In genomic region chr4:10351876-10352627, GRCm38 (mm10) we compare ENCODE assay signal across 20 mouse cellular contexts.
A peak's percentile ranks its signal among the peaks of the same experiment; 100 is the strongest.
DNase-seq lines count a peak whose midpoint lies in the region; ATAC-seq and TF ChIP-seq lines count a peak whose summit lies in the region.
"Had no signal": no experiment of that assay in that cellular context is flagged by ENCODE, and none has a peak within 500 bp of the region (broad histone marks: within the 10 kb centered on the region; RNA-seq: fewer than 3 reads in every experiment).

No protein-coding gene starts in this region.

- no peaks in the 10 kb centered on the region for H3K27me3 ChIP-seq in midbrain, postnatal 0 days (ENCODE audit: insufficient read depth, low read length)
- no peaks in the 10 kb centered on the region for H3K27me3 ChIP-seq in midbrain, embryonic 13.5 days
- H3K27me3 ChIP-seq: heart, embryonic 15.5 days; liver, embryonic 15.5 days; midbrain, embryonic 15.5 days; neural tube, embryonic 13.5 days had no signal

- H3K4me3 ChIP-seq in midbrain, postnatal 0 days (ENCODE audit: low read depth, low read length) = no peak overlapping the region
- no peak overlapping the region for H3K4me3 ChIP-seq in midbrain, embryonic 13.5 days (replicated peaks)
- H3K4me3 ChIP-seq: erythroblast, embryonic 14.5 days; heart, embryonic 15.5 days; liver, embryonic 15.5 days; midbrain, embryonic 15.5 days; neural tube, embryonic 13.5 days had no signal

- ATAC-seq in midbrain, postnatal 0 days (ENCODE audit: low FRiP score) = no peak
- no peak for ATAC-seq in midbrain, embryonic 13.5 days
- ATAC-seq in granulocyte monocyte progenitor cell, adult 5-6 weeks (replicated peaks; ENCODE audit: poor library complexity, severe bottlenecking) = no peak
- ATAC-seq: hindbrain, embryonic 16.5 days; midbrain, embryonic 15.5 days had no signal

- H3K9ac ChIP-seq in midbrain, postnatal 0 days (replicated peaks; ENCODE audit: low read length, poor library complexity, severe bottlenecking) = no peak overlapping the region
- H3K9ac ChIP-seq in midbrain, embryonic 13.5 days (replicated peaks) = no peak overlapping the region
- H3K9ac ChIP-seq: heart, embryonic 15.5 days; liver, embryonic 15.5 days; midbrain, embryonic 15.5 days; neural tube, embryonic 13.5 days had no signal

- TF ChIP-seq CTCF in midbrain, postnatal 0 days (IDR thresholded peaks at IDR 0.05) = no peak

- H3K9me3 ChIP-seq in midbrain, postnatal 0 days (ENCODE audit: low read length) = no peaks in the 10 kb centered on the region
- H3K9me3 ChIP-seq in midbrain, embryonic 13.5 days = no peaks in the 10 kb centered on the region
- H3K9me3 ChIP-seq: heart, embryonic 15.5 days; liver, embryonic 15.5 days; midbrain, embryonic 15.5 days; neural tube, embryonic 13.5 days had no signal

- no peak overlapping the region for H3K4me2 ChIP-seq in midbrain, postnatal 0 days (ENCODE audit: low read depth, low read length, poor library complexity, severe bottlenecking)
- H3K4me2 ChIP-seq in midbrain, embryonic 13.5 days (replicated peaks) = no peak overlapping the region
- H3K4me2 ChIP-seq: heart, embryonic 15.5 days; liver, embryonic 15.5 days; midbrain, embryonic 15.5 days; neural tube, embryonic 13.5 days had no signal

- no peaks in the 10 kb centered on the region for H3K4me1 ChIP-seq in midbrain, postnatal 0 days (ENCODE audit: insufficient read depth, low read length)
- H3K4me1 ChIP-seq in midbrain, embryonic 13.5 days (replicated peaks) = no peaks in the 10 kb centered on the region
- H3K4me1 ChIP-seq: heart, embryonic 15.5 days; liver, embryonic 15.5 days; midbrain, embryonic 15.5 days; neural tube, embryonic 13.5 days had no signal

- peak; percentile 2 for DNase-seq in midbrain, postnatal 0 days (ENCODE audit: low spot score)
- peak; percentile 42 to 58 for DNase-seq in layer of hippocampus, adult 18-20 months (ENCODE audit: low spot score in 2 of 2)
- peak; percentile 8 to 9 for DNase-seq in left cerebral cortex, postnatal 36 days (ENCODE audit: low spot score in 2 of 2)
- no peak for DNase-seq in embryo, embryonic 11 days
- DNase-seq in adrenal gland, postnatal 36 days = no peak
- DNase-seq: adrenal gland, adult 2 months; cerebellum, adult 11 months; gastrocnemius, postnatal 25 days; kidney, adult 9 months; retina, postnatal 1 day; thymus, postnatal 4 days had no signal

- H3K36me3 ChIP-seq in midbrain, postnatal 0 days (ENCODE audit: insufficient read depth, low read length) = no peaks in the 10 kb centered on the region
- H3K36me3 ChIP-seq in midbrain, embryonic 13.5 days = no peaks in the 10 kb centered on the region
- H3K36me3 ChIP-seq: heart, embryonic 15.5 days; liver, embryonic 15.5 days; midbrain, embryonic 15.5 days; neural tube, embryonic 13.5 days had no signal

- intact Hi-C loops in left cerebral cortex, postnatal 36 days (cut with DNase I) = no loop called here

- H3K27ac ChIP-seq in midbrain, postnatal 0 days (ENCODE audit: low read depth, low read length) = no peak overlapping the region
- H3K27ac ChIP-seq in midbrain, embryonic 13.5 days = no peak overlapping the region
- H3K27ac ChIP-seq: heart, embryonic 15.5 days; liver, embryonic 15.5 days; macrophage; midbrain, embryonic 15.5 days; neural tube, embryonic 13.5 days had no signal

- WGBS in midbrain, postnatal 0 days = 76% methylated on average over 4 of the region's 4 CpGs
- 82% methylated on average over 4 of the region's 4 CpGs for WGBS in midbrain, embryonic 13.5 days

Comparison
In these comparisons a context has a peak if more than half of its experiments do, and no peak if none do; other contexts are left out.
1. DNase-seq: peak in midbrain, postnatal 0 days (single experiment), layer of hippocampus, adult 18-20 months (2 of 2) and left cerebral cortex, postnatal 36 days (2 of 2); none in embryo, embryonic 11 days (single experiment) and adrenal gland, postnatal 36 days (0 of 2).